Mouse (Mus musculus) ES-Bruce4 (cell line): ENCODE results near the gene Ppcdc.

Experiments used
- EP300 ChIP-seq: IDR thresholded peaks from 2 replicates; pipeline ENCODE4 v1.6.1; 2011; ENCODE audit warnings: low read depth, low read length; ENCODE audit not compliant: insufficient read depth
- POLR2A ChIP-seq: IDR thresholded peaks from one replicate; pipeline ENCODE4 v1.8.1; 2011; ENCODE audit warnings: low read length; ENCODE audit not compliant: insufficient read depth

DNA sequence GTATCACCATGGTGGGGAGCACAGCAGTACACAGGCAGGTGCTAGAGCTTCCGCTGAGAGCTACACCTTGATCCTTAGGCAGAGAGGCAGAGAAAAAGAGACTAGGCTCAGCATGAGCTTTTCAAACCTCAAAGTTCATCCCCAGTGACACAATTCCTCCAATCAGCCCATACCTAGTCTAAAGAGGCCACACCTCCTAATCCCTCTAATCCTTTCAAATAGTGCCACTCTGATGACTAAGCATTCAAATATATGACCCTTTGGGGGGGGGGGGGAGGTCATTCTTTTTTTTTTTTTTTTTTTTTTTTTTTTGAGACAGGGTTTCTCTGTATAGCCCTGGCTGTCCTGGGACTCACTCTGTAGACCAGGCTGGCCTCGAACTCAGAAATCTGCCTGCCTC is 41.2 kb downstream of the Ppcdc start:
- TF ChIP-seq POLR2A: no peak
- no peak for TF ChIP-seq EP300
